Mouse (Mus musculus) olfactory bulb, adult 2 months (tissue): Measurements from ENCODE around the gene Elp1. TPM values are rescaled to one million over a fixed set of nuclear protein-coding genes. Genes with fewer than 3 reads are reported as not detected.

Experiments
- H3K27ac ChIP-seq: fragments of 200-500 bp; 2 replicates; pipeline ENCODE4 v1.5.1; 2012; ENCODE audit warnings: low read depth, low read length; ENCODE audit not compliant: insufficient read depth
- H3K4me1 ChIP-seq: fragments of 200-500 bp; 2 replicates; pipeline ENCODE4 v1.6.1; 2012; ENCODE audit warnings: low read length; ENCODE audit not compliant: control insufficient read depth, insufficient read depth
- H3K4me3 ChIP-seq: fragments of 200-500 bp; 2 replicates; pipeline ENCODE4 v1.5.1; 2012; ENCODE audit warnings: mild to moderate bottlenecking, low read depth, low read length, moderate library complexity; ENCODE audit not compliant: insufficient read depth
- CTCF ChIP-seq: fragments of 200-500 bp; IDR thresholded peaks from 2 replicates; pipeline ENCODE4 v1.5.1; 2012; ENCODE audit warnings: low read depth, mild to moderate bottlenecking, low read length, moderate library complexity; ENCODE audit not compliant: insufficient read depth
- POLR2A ChIP-seq: fragments of 200-500 bp; IDR thresholded peaks from 2 replicates; pipeline ENCODE4 v1.6.1; 2012; ENCODE audit warnings: mild to moderate bottlenecking, low read depth, low read length, moderate library complexity; ENCODE audit not compliant: insufficient read depth
- WGBS: fragments of 180-500 bp; shearing (Covaris S2); methylation state at CpG from one replicate; pipeline ENCODE4 v1.1.7; 2018; 5-methylcytosine and 5-hydroxymethylcytosine counted together
- polyA plus RNA-seq: library from polyadenylated mRNA; stranded (reverse); fragments of >200 nt; gene quantifications from 2 replicates; pipeline ENCODE4 v1.2.4, GENCODE M21; 2012; ENCODE audit warnings: low replicate concordance; ENCODE audit not compliant: missing spikeins, insufficient read depth, insufficient read length

Gene Elp1
- polyA plus RNA-seq, 1 experiment, result not detected

GRCm38 (mm10) chr4:56802669-56803150, 579 bp upstream of the Elp1 start:
- Histone ChIP-seq H3K4me3 (peak overlapping the region; percentile 88), H3K27ac (peak overlapping the region; percentile 70; the same call in 1 of the 2 replicates), H3K4me1 (no peaks in the 10 kb centered on the region)
- TF ChIP-seq CTCF (no peak), POLR2A (no peak)
- whole genome bisulfite sequencing, result 1% methylated on average over 25 of the region's 25 CpGs

- Histone ChIP-seq H3K4me3 (no peak overlapping the region), H3K27ac (no peak overlapping the region), H3K4me1 (no peaks in the 10 kb centered on the region)
- WGBS, result 28% methylated on average over 1 of the region's 1 CpGs
- TF ChIP-seq POLR2A (no peak), CTCF (no peak)
These were observed 10.8 kb downstream of the Elp1 start for GRCm38 (mm10) chr4:56791373-56791772.

GRCm38 (mm10) chr4:56771065-56771464, 31.1 kb downstream of the Elp1 start:
- Histone ChIP-seq H3K4me3 (no peak overlapping the region), H3K27ac (no peak overlapping the region), H3K4me1 (no peaks in the 10 kb centered on the region)
- TF ChIP-seq CTCF, result no peak
- no peak for TF ChIP-seq POLR2A
- WGBS, result 80% methylated on average over 1 of the region's 1 CpGs

GRCm38 (mm10) chr4:56768913-56769312, 33.2 kb downstream of the Elp1 start:
- Histone ChIP-seq H3K27ac (no peak overlapping the region), H3K4me1 (no peaks in the 10 kb centered on the region), H3K4me3 (no peak overlapping the region)
- 90% methylated on average over 7 of the region's 7 CpGs for WGBS
- TF ChIP-seq CTCF (no peak), POLR2A (no peak)

- H3K27ac ChIP-seq, result no peak overlapping the region
- no peaks in the 10 kb centered on the region for H3K4me1 ChIP-seq
- H3K4me3 ChIP-seq, result no peak overlapping the region
- WGBS, result 81% methylated on average over 5 of the region's 5 CpGs
- TF ChIP-seq CTCF (no peak), POLR2A (no peak)
These were observed 34.3 kb downstream of the Elp1 start for GRCm38 (mm10) chr4:56767861-56768284.

- Histone ChIP-seq H3K27ac (no peak overlapping the region), H3K4me3 (no peak overlapping the region), H3K4me1 (no peaks in the 10 kb centered on the region)
- 93% methylated on average over 1 of the region's 1 CpGs for WGBS
- no peak for TF ChIP-seq CTCF
- TF ChIP-seq POLR2A, result no peak
These were observed 44.4 kb downstream of the Elp1 start for GRCm38 (mm10) chr4:56757693-56758092.

GRCm38 (mm10) chr4:56756966-56757600, 45.0 kb downstream of the Elp1 start:
- TF ChIP-seq POLR2A (no peak), CTCF (no peak)
- Histone ChIP-seq H3K4me1 (no peaks in the 10 kb centered on the region), H3K4me3 (no peak overlapping the region), H3K27ac (no peak overlapping the region)
- WGBS, result 91% methylated on average over 10 of the region's 10 CpGs

GRCm38 (mm10) chr4:56756021-56756420, 46.1 kb downstream of the Elp1 start:
- 90% methylated on average over 5 of the region's 5 CpGs for WGBS
- no peak overlapping the region for H3K27ac ChIP-seq
- TF ChIP-seq CTCF, result no peak
- no peak for TF ChIP-seq POLR2A
- no peaks in the 10 kb centered on the region for H3K4me1 ChIP-seq
- H3K4me3 ChIP-seq, result no peak overlapping the region

- 95% methylated on average over 9 of the region's 9 CpGs for WGBS
- no peak overlapping the region for H3K27ac ChIP-seq
- TF ChIP-seq POLR2A (no peak), CTCF (no peak)
- H3K4me3 ChIP-seq, result no peak overlapping the region
- H3K4me1 ChIP-seq, result peaks cover 3% of the 10 kb centered on the region; the same call in 1 of the 2 replicates
These were observed 54.7 kb downstream of the Elp1 start for GRCm38 (mm10) chr4:56747456-56747855.

- TF ChIP-seq POLR2A, result no peak
- no peak for TF ChIP-seq CTCF
- Histone ChIP-seq H3K27ac (no peak overlapping the region), H3K4me1 (peaks cover 3% of the 10 kb centered on the region; the same call in 1 of the 2 replicates), H3K4me3 (no peak overlapping the region)
- 88% methylated on average over 2 of the region's 2 CpGs for WGBS
These were observed 55.8 kb downstream of the Elp1 start for GRCm38 (mm10) chr4:56746345-56746744.
